Comparison of ENCODE assay signal across 16 mouse cellular contexts in the genomic region with DNA sequence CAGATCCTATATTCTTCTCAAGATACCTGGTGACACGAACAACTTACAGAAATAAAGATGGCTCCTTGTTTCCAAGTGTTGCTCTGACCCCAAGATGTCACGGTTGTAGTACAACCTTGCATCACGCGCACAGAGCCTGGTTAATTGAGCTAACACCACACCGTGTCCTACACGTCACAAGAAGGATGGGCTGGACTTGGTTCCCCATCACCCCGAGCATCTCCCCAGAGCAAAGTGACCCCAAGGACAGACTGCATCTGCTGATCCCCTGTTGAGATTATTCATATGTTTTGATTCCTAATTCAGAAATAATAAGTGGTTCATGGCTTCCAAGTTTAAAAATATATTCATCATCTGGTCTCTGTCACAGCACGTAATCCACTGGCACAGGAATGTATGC.
"Had no signal": no experiment of that assay in that cellular context is flagged by ENCODE, and none has a peak within 500 bp of the region (broad histone marks: within the 10 kb centered on the region; RNA-seq: fewer than 3 reads in every experiment).

No protein-coding gene starts in this region.

- DNase-seq: retina, postnatal 1 day; right cerebral cortex, adult 18-20 months; right cerebral cortex, postnatal 14 days; right cerebral cortex, postnatal 25 days; right cerebral cortex, postnatal 4 days; spleen, adult 18-20 months; thymus, adult 18-20 months; thymus, adult 2 months; thymus, postnatal 14 days; thymus, postnatal 25 days; thymus, postnatal 36 days; thymus, postnatal 4 days had no signal

- H3K4me1 ChIP-seq: neural tube, embryonic 13.5 days; neural tube, embryonic 15.5 days; stomach, embryonic 15.5 days had no signal

- H3K27ac ChIP-seq: neural tube, embryonic 13.5 days; neural tube, embryonic 15.5 days; stomach, embryonic 15.5 days; stomach, postnatal 0 days had no signal

- H3K36me3 ChIP-seq: neural tube, embryonic 13.5 days; neural tube, embryonic 15.5 days; stomach, embryonic 15.5 days had no signal

- H3K9ac ChIP-seq: neural tube, embryonic 13.5 days; neural tube, embryonic 15.5 days; stomach, embryonic 15.5 days had no signal

- H3K4me3 ChIP-seq: neural tube, embryonic 13.5 days; neural tube, embryonic 15.5 days; stomach, embryonic 15.5 days had no signal

- H3K27me3 ChIP-seq: neural tube, embryonic 13.5 days; neural tube, embryonic 15.5 days; stomach, embryonic 15.5 days had no signal
